Mouse (Mus musculus): ENCODE measurements around the gene Klra8. TPM values are rescaled to one million over a fixed set of nuclear protein-coding genes. Genes with fewer than 3 reads are reported as not detected.

Klra8 gene
- not detected in 2 replicates for polyA plus RNA-seq (2012; rRNA removed)

GRCm38 (mm10) chr6:130129798-130130197 is at the start of gene Klra8:
TSS of gene Klra8 (minus strand) at chr6:130129898.

GRCm38 (mm10) chr6:130067171-130067570 is 62.5 kb downstream of the Klra8 start, which contains the start of gene Klra4:
TSS of gene Klra4 (minus strand) at chr6:130067271.

Other genes with a start within 250 kb of the Klra8 start
- gene Klra5, start 212.2 kb downstream of the Klra8 start, polyA plus RNA-seq (2012; rRNA removed): not detected in 2 replicates
- gene Klra6, start 102.9 kb downstream of the Klra8 start, polyA plus RNA-seq (2012; rRNA removed): not detected in 2 replicates
- gene Klra4, start 62.6 kb downstream of the Klra8 start, polyA plus RNA-seq (2012; rRNA removed): not detected in 2 replicates
- not detected in 2 replicates for gene Klra9, start 63.2 kb upstream of the Klra8 start, polyA plus RNA-seq (2012; rRNA removed)
- gene Klra7, start 103.4 kb upstream of the Klra8 start, polyA plus RNA-seq (2012; rRNA removed): not detected in 2 replicates
- not detected in 2 replicates for gene Klra10, start 152.0 kb upstream of the Klra8 start, polyA plus RNA-seq (2012; rRNA removed)
- not detected in 2 replicates for gene Klra3, start 207.7 kb upstream of the Klra8 start, polyA plus RNA-seq (2012; rRNA removed)

Data from liver, embryonic 14 days (tissue).